Mouse (Mus musculus) cerebellum, adult 2 months (tissue): Measurements from ENCODE around the gene Alpk3. TPM values are rescaled to one million over a fixed set of nuclear protein-coding genes. Genes with fewer than 3 reads are reported as not detected.
"Not testable (repeated sequence)": the region's sequence is repeated elsewhere in the genome, so short reads cannot be mapped to it uniquely, and the experiment has no call there.

ENCODE experiments used
- DNase-seq, 2 experiments: peaks; one replicate each; pipeline ENCODE4 v3.0.0; 2021
- H3K27ac ChIP-seq: fragments of 200-500 bp; 2 replicates; pipeline ENCODE4 v1.5.1; 2012; ENCODE audit warnings: low read length, control low read depth, inconsistent platforms; ENCODE audit not compliant: insufficient read depth
- H3K27me3 ChIP-seq: fragments of 200-500 bp; 2 replicates; pipeline ENCODE4 v1.6.1; 2012; ENCODE audit warnings: inconsistent platforms, mild to moderate bottlenecking, low read length, moderate library complexity; ENCODE audit not compliant: control insufficient read depth, insufficient read depth
- H3K4me1 ChIP-seq: fragments of 200-500 bp; 2 replicates; pipeline ENCODE4 v1.6.1; 2011; ENCODE audit warnings: low read length; ENCODE audit not compliant: control insufficient read depth, insufficient read depth
- H3K4me3 ChIP-seq: fragments of 200-500 bp; replicated peaks from 2 replicates; pipeline ENCODE3; 2011; ENCODE audit warnings: mild to moderate bottlenecking, low read depth, low read length, control low read depth; ENCODE audit not compliant: insufficient read depth
- CTCF ChIP-seq: fragments of 200-500 bp; IDR thresholded peaks from 2 replicates; pipeline ENCODE4 v1.5.1; 2011; ENCODE audit warnings: low read depth, mild to moderate bottlenecking, control low read depth, low read length, moderate library complexity, borderline replicate concordance; ENCODE audit not compliant: insufficient read depth
- POLR2A ChIP-seq: fragments of 200-500 bp; IDR thresholded peaks from 2 replicates; pipeline ENCODE4 v1.6.1; 2011; ENCODE audit warnings: low read length, control low read depth, borderline replicate concordance; ENCODE audit not compliant: insufficient read depth
- WGBS: fragments of 180-500 bp; shearing (Covaris S2); methylation state at CpG from one replicate; pipeline ENCODE4 v1.1.7; 2018; 5-methylcytosine and 5-hydroxymethylcytosine counted together
- polyA plus RNA-seq: library from polyadenylated mRNA; depleted of rRNA; stranded (reverse); fragments of >200 nt; gene quantifications from 2 replicates; pipeline ENCODE4 v1.2.3, GENCODE M21; 2012; rRNA removed

Gene Alpk3
- polyA plus RNA-seq, 1 experiment = 0.15 TPM

- no peaks in the 10 kb centered on the region for H3K27me3 ChIP-seq
- H3K4me1 ChIP-seq = no peaks in the 10 kb centered on the region
- TF ChIP-seq POLR2A (no peak), CTCF (no peak)
- H3K27ac ChIP-seq = no peak overlapping the region
- no peak overlapping the region for H3K4me3 ChIP-seq
- WGBS = 84% methylated on average over 7 of the region's 7 CpGs
- no peak for DNase-seq
Measured at GRCm38 (mm10) chr7:81152826-81153225, 95.4 kb downstream of the Alpk3 start.

DNA sequence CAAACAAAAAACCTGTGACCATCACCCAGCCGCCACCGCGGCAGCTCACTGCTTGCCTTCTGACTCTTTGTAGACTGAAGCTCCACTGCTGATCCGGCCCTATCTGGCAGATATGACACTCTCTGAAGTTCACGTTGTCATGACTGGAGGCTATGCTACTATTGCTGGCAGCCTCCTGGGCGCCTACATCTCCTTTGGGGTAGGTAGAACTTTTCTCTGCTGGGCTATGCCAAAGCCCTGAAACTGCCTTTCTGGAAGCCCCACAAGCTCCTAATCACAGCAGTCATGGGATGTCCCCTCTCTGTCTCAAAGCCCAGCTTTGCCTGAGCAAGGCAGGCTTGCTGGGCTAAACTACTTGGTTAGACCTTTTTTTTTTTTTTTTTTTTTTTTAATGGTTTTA is 95.9 kb downstream of the Alpk3 start:
- no peaks in the 10 kb centered on the region for H3K4me1 ChIP-seq
- 86% methylated on average over 6 of the region's 6 CpGs for WGBS

DNA sequence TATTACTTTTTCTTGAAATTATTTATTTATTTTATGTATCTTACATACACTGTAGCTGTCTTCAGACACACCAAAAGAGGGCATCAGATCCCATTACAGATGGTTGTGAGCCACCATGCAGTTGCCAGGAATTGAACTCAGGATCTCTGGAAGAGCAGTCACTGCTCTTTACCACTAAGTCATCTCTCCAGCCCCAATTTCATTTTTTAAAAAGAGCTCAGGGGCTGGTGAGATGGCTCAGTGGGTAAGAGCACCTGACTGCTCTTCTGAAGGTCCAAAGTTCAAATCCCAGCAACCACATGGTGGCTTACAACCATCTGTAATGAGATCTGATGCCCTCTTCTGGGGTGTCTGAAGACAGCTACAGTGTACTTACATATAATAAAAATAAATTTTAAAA is 96.8 kb downstream of the Alpk3 start:
- H3K27ac ChIP-seq, H3K4me3 ChIP-seq, H3K4me1 ChIP-seq, DNase-seq, H3K27me3 ChIP-seq: not testable (repeated sequence)

More for the DNA sequence above, 95.9 kb downstream of the Alpk3 start:
- H3K27ac ChIP-seq = no peak overlapping the region
- no peak overlapping the region for H3K4me3 ChIP-seq
- no peak for DNase-seq
- TF ChIP-seq POLR2A (no peak), CTCF (no peak)
- H3K27me3 ChIP-seq = no peaks in the 10 kb centered on the region

DNA sequence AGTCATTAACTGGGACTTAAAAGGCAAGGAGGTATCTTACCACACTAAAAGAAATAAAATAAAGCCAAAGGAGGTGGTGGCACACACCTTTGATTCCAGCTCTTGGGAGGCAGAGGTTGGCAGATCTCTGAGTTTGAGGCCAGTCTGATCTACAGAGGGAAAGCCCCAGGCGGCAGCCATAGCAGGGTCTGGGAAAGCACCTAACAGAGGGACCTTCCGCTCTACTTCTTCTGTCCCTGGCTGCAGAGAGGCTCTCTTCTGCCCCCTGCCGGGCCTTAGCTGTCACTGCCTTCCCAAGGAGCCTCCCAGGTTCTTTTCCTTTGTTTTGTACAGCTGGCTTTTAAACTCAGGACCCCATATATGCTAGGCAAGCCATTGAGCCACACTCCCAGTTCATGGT is 97.6 kb downstream of the Alpk3 start:
- H3K27me3 ChIP-seq = no peaks in the 10 kb centered on the region
- peak; percentile 28 to 56 for DNase-seq
- H3K4me1 ChIP-seq = no peaks in the 10 kb centered on the region
- peak; percentile 88 for TF ChIP-seq CTCF
- TF ChIP-seq POLR2A = no peak
- no peak overlapping the region for H3K4me3 ChIP-seq
- 0% methylated on average over 3 of the region's 3 CpGs for WGBS
- no peak overlapping the region for H3K27ac ChIP-seq

Other genes starting within 250 kb of the Alpk3 start
- gene Iqgap1, start 231.6 kb upstream of the Alpk3 start, polyA plus RNA-seq = 21.0 and 21.5 TPM in 2 replicates
- gene Zscan2, start 196.7 kb upstream of the Alpk3 start, polyA plus RNA-seq = 8.6 and 10.2 TPM in 2 replicates
- 22.2 and 22.8 TPM in 2 replicates for gene Wdr73, start 156.3 kb upstream of the Alpk3 start, polyA plus RNA-seq
- gene Nmb, start 152.5 kb upstream of the Alpk3 start, polyA plus RNA-seq = 9.8 and 10.9 TPM in 2 replicates
- gene Sec11a, start 109.8 kb upstream of the Alpk3 start, polyA plus RNA-seq = 46.7 and 51.6 TPM in 2 replicates
- gene Zfp592, start 63.9 kb upstream of the Alpk3 start, polyA plus RNA-seq = 17.3 and 19.9 TPM in 2 replicates
- gene Slc28a1, start 57.2 kb downstream of the Alpk3 start, polyA plus RNA-seq = 0.06 and 0.07 TPM in 2 replicates
- 16.4 and 21.8 TPM in 2 replicates for gene Pde8a, start 156.0 kb downstream of the Alpk3 start, polyA plus RNA-seq